Mouse (Mus musculus): ENCODE data around the gene Leng8.

Leng8 gene

GRCm38 (mm10) chr7:4136771-4137531, at the start of gene Leng8:
TSS of gene Leng8 (plus strand) at chr7:4137039.
- DNase-seq (ENCODE audit: low spot score), result peak; percentile 97

GRCm38 (mm10) chr7:4087238-4087895, 49.5 kb upstream of the Leng8 start:
- no peak for DNase-seq (ENCODE audit: low spot score)

- DNase-seq (ENCODE audit: low spot score), result no peak
Measured at GRCm38 (mm10) chr7:4087896-4088480, 48.9 kb upstream of the Leng8 start.

- no peak for DNase-seq (ENCODE audit: low spot score)
Measured at GRCm38 (mm10) chr7:4088679-4089078, 48.2 kb upstream of the Leng8 start.

GRCm38 (mm10) chr7:4091170-4091569, 45.7 kb upstream of the Leng8 start:
- DNase-seq (ENCODE audit: low spot score), result no peak

- DNase-seq (ENCODE audit: low spot score), result no peak
Measured at GRCm38 (mm10) chr7:4098301-4098700, 38.5 kb upstream of the Leng8 start.

GRCm38 (mm10) chr7:4098832-4099231, 38.0 kb upstream of the Leng8 start:
- no peak for DNase-seq (ENCODE audit: low spot score)

- DNase-seq (ENCODE audit: low spot score), result no peak
Measured at GRCm38 (mm10) chr7:4101144-4101543, 35.7 kb upstream of the Leng8 start.

GRCm38 (mm10) chr7:4103411-4103810, 33.4 kb upstream of the Leng8 start:
- peak; percentile 67 for DNase-seq (ENCODE audit: low spot score)

GRCm38 (mm10) chr7:4111766-4112165, 25.1 kb upstream of the Leng8 start:
- no peak for DNase-seq (ENCODE audit: low spot score)

GRCm38 (mm10) chr7:4117050-4117814, 19.6 kb upstream of the Leng8 start:
- no peak for DNase-seq (ENCODE audit: low spot score)

- DNase-seq (ENCODE audit: low spot score), result no peak
Measured at GRCm38 (mm10) chr7:4119344-4119902, 17.4 kb upstream of the Leng8 start, which contains the start of gene Ttyh1. TSS of gene Ttyh1 (plus strand) at chr7:4119408.

GRCm38 (mm10) chr7:4119976-4120921, 16.6 kb upstream of the Leng8 start:
- no peak for DNase-seq (ENCODE audit: low spot score)

- DNase-seq (ENCODE audit: low spot score), result no peak
Measured at GRCm38 (mm10) chr7:4122076-4122768, 14.6 kb upstream of the Leng8 start.

- DNase-seq (ENCODE audit: low spot score), result no peak
Measured at GRCm38 (mm10) chr7:4122783-4123182, 14.1 kb upstream of the Leng8 start.

- peak; percentile 93 for DNase-seq (ENCODE audit: low spot score)
Measured at GRCm38 (mm10) chr7:4123732-4124131, 13.1 kb upstream of the Leng8 start.

GRCm38 (mm10) chr7:4124315-4124759, 12.5 kb upstream of the Leng8 start:
- no peak for DNase-seq (ENCODE audit: low spot score)

GRCm38 (mm10) chr7:4124856-4125255, 12.0 kb upstream of the Leng8 start:
- DNase-seq (ENCODE audit: low spot score), result no peak

GRCm38 (mm10) chr7:4125306-4125705, 11.5 kb upstream of the Leng8 start:
- no peak for DNase-seq (ENCODE audit: low spot score)

All from adipocyte (in vitro differentiated cells).